Mouse (Mus musculus) retina, adult 2 months (tissue): ENCODE measurements around the gene Syn2.

Experiments used
- DNase-seq: peaks from one replicate; pipeline ENCODE4 v3.0.0-alpha.2; 2012; ENCODE audit warnings: low read depth, low spot score

The Syn2 gene

DNA sequence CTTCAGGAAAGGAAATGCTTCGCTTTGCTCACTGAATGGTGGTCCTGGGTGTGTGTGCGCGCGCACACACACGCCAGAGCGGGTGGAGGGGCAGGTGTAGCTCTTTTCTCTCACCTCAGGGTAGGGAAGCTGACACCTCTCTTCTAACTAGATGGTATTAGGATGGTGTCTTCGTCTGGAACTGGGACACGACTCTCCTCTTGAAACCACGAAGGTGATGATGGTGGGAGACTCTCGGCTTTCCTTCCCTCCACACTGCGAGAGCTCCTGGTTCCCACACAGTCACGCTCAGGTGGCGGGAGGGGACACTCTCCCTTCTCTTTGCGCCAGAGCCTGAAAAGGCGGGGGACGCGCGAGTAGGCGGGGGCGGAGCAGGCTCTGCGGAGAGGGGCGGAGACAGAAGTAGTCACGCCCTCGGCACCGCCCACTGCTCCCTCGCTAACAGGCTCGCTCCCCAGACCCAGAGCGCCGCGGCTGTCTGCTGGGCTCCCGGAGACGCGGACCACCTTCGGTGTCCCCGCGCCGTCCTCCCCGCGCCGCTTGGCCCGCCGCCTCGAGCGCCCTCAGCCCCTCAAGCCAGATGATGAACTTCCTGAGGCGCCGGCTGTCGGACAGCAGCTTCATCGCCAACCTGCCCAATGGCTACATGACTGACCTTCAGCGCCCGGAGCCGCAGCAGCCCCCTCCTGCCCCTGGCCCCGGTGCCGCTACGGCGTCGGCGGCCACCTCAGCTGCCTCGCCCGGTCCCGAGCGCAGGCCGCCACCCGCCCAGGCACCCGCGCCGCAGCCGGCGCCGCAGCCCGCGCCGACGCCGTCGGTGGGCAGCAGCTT is at the start of gene Syn2:
Gene Syn2 (plus strand): TSS at position 402 of the 831 bp plus-strand sequence.
- peak; percentile 40 for DNase-seq

DNA sequence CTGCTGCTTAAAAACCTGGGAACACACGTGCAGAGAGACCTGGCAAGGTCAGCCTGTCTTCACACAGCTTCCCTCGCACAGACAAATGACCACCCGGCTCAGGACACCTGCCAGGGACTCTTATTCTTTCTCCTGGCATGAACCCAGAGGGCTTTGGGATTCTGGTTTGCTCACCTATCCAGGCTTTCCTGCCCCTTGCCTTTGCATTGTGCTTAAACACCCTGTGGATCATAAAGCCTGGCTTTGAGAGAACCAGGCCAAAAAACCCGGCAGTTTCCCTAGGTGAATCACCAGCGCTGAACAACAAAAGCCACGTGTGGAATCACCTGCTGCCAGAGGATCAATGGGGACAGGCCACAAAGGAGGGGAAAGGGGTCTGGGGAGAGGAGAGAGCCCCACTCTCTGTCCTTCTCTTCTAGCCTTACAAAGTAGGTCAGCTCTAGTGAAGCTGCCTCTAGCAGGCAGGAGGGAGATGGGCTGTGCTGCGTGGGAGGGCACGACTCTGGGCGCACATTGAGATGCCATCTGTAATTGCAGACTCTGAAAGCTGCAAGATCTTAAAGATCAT is 49.3 kb upstream of the Syn2 start:
- DNase-seq, result no peak

DNA sequence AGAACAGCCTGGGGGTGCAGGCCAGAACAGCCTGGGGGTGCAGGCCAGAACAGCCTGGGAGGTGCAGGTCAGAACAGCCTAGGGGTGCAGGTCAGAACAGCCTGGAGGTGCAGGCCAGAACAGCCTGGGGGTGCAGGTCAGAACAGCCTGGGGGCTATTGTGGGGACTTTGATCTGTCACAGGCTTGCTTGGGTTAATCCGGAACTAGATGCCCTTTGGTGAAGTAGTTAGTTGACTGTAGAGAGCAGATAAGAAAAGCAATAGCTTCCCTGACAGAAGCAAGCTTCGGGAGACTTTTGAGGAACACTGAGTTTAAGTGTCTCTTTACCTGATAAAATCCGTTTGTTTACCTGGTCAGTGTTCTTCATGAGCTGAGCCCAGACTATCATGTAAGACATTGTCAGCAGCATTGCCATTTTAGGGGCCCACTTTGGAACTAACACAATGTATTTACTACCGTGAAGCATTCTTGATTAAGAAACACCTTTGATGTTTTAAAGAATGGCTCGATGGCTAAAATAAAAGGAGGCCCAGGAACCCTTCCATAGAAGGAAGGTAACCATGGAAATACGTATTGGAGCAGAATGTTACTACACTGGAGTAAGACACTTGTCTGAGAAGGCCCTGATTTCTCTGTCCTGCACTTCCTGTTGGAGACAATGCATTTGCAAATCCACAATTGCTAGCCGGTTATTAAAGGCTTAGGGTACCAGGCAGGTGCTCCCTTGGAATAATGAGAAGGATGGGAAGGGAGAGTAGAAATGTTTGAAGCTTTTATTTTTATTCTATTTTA is 46.2 kb upstream of the Syn2 start:
- DNase-seq, result no peak

GRCm38 (mm10) chr6:115091737-115092136 is 43.0 kb upstream of the Syn2 start:
- DNase-seq, result no peak

GRCm38 (mm10) chr6:115102542-115102941 is 32.2 kb upstream of the Syn2 start:
- no peak for DNase-seq

DNA sequence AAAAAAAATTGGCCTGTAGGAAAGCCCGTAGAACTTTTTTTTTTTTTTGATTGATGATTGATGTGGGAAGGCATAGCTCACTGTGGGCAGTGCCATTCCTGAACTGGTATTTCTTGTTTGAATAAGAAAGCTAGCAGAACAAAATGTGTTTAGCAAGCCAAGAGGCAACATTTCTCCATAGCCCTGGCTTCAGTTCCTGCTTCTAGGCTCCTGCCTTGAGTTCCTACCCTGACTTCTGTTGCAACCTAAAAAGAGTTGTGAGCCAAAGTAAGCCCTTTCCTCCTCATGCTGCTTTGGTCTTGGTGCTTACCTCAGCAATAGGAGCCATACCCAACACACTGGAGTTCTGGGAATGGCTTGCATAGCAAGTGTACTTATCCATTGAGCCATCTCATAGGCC is 23.3 kb upstream of the Syn2 start:
- DNase-seq, result no peak

DNA sequence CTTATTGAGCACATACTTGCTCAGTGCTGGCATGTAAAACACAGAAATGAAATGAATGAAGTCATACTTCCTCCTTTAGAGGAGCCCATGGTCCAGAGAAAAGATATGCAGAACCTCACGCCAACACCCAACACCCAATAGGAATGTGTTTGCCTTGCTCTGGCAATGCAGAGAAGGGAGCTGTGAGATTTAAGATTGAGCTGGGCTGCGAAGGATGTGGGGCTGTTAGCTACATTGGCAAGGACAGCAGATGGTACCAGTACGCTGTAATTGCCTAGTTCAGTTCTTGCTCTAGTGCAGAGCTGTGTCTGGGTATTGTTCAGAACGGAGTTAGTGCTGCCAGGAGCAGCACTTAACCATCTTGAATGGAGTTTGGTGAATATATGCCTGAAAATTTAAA is 12.5 kb upstream of the Syn2 start:
- no peak for DNase-seq

DNA sequence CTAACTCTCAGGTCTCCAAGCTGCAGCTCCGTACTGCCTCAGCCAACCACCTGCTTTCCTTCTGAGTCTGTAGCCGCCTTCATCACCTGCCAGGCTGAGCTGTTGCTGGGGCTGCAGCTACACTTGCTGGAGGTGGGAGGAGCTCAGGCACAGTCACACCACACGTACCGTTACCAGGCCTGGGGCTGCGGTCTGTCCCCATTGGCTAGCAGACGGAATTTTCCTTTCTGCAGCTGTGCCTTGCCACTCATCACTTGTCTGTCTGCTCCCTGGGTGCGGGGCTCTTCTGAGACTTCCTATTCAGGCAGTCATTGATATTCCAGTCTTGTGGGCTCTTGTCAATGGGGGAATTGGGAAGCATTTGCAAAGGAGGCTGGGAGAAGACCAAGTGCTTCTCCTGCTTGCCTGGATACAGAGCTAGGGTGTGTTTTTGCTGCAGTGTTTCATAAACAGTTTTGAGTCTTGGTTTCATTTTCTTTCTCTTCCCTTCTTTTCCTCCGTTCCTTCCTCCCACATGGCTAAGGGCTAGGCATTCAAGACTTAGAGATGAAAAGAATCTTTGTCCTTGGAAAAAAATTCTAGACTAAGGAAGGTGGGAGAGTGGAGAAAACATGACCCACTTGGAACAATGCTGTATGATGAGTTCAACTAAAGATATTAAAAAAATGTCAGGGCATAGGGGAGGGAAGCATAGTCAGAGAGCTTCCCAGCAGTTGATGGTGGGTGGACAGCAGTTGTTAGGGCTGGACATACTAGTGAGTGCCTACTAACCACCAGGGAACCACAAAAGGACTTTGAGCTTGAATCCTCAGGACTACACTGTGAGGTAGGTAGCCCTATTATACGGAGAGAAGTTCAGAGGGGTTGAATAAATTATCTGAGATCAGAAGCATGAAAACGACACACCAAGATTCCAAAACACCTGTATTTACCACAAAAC is 11.2 kb upstream of the Syn2 start:
- DNase-seq, result no peak

- DNase-seq, result no peak
These were observed 9.9 kb upstream of the Syn2 start for GRCm38 (mm10) chr6:115124675-115125357.

- DNase-seq, result no peak
These were observed 9.4 kb upstream of the Syn2 start for GRCm38 (mm10) chr6:115125358-115125720.

DNA sequence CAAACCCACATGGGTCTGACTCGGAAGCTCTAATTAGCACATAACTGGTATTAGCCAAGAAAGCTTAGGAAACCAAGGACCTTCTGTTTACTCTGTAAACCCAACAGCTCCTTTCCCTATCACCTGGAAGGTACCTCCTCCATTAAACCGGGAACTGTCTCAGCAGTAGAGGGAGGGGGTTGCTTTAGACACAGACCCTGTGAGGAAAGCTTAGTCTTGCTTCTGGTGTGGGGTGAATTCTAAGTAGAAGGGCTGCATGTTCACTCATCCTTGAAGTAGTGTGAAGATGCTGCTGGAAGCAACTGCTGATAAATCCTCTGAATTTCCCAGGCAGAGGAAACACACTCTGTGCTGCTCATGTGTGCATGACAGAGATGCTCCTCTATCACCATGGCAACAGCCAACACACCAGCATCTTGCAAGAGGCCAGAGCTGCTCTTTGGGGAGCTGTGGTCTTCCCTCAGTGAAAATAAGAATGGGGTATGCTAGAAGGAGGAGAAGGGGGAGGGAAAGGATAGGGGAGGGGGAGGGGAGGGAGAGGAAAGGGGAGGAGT is 8.4 kb upstream of the Syn2 start:
- DNase-seq, result no peak

DNA sequence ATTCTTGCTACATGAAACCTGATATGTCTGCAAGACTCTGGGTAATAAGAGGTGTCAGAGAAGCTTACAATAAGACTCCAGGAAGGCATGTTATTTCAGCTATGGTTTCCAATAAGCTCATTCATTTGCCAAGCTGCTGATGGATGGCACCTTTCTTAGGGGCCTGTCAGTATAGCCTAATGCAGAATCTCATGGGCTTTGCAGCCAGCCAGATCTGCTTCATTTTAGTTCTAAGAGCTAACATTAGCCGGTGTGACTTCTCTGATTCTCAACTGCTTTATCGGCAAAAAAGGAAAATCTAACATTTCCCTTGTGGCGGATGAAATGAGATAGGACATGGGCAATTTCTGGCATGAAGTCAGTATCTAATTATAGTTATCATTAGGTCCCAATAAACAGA is 7.9 kb upstream of the Syn2 start:
- no peak for DNase-seq

DNA sequence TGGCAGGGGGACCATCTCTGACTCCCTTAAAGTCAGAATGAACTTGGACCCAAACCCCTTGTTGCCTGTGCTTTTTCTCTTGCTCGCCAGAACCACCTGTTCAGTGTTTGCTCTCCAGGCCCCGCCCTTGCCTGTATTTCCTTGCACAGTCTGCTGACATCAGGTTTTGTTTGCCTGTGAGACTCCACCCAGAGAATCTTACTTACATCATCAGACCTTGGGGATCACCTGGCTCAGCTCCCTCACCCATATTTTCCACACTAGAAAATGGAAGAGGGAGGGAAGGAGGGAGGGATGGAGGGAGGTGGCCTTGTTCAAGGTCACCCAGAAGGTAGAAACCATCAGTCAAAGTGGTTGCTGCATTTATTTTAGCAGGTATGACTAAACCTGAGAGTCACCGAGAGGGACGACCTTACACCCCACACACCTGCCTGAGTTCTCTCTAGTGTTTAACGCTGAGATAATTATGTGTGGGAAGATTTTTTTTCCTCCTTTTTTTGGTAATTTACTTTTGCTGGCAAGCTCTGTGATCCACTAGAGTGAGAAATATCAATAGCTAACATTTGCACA is 7.4 kb upstream of the Syn2 start:
- DNase-seq, result no peak

- no peak for DNase-seq
These were observed 589 bp downstream of the Syn2 start for GRCm38 (mm10) chr6:115135332-115135649.

DNA sequence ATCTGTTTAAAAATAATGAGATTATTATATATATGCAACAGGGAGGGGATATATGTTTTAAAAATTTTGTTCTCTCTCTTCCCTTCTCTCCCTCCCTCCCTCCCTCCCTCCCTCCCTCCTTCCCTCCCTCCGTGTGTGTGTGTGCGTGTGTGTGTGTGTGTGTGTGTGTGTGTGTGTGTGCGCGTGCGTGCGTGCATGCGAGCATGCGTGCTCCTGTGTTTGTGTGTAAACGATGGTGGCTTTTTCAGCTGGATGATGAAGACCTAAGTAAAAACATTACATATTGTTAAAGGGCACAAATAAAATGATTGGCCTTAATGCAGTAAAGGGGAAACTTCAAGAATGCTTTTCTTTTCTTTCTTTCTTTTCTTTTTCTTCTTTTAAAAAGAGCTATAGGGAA is 1.5 kb downstream of the Syn2 start:
- no peak for DNase-seq

- no peak for DNase-seq
These were observed 6.7 kb downstream of the Syn2 start for GRCm38 (mm10) chr6:115141446-115141845.

DNA sequence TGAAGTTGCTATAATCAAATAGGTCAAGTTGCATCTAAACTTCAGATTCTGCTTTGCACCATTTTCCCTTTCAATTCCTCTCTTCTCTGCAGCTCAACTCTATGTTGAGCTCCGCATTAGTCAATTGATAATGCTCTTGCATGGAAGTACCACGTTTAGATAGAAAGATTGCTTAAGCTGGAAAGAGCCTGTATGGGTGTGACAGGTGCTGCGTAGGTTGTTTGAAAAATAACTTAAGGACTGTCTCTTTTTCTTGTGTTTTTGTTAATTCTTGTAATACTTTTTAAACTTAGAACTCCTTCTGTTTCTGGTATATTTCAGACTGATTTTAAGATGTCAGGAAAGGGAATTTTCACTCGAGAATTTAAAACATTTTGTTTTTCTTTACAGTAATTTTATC is 26.5 kb downstream of the Syn2 start:
- no peak for DNase-seq

DNA sequence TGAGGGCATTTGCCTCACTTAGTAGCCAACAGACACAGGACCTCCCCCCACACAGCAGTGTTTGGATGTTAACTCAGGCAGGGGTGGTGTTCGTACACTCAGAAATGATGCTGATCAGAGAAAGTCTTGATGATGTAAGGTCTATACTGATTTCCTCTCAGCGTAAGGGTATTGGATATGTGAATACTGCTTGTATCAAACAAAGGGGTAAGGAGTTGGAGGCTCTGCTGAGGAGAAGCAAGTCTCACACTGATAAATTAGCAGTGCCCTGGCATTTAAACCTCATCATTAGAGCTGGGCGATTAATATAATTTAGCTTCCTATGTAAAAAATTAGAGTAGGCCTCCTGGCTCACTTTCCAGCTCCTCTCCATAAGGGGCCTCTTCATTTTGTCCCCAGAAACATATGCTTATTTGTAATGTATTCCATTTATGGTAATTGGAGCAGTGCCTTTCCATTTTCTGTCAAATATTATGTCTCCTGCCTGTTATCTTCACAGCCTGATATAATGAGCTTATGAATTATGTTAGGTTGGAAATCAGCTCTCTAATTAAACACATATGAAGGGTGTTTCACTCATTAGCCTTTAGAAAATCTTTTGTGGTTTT is 31.3 kb downstream of the Syn2 start:
- no peak for DNase-seq

DNA sequence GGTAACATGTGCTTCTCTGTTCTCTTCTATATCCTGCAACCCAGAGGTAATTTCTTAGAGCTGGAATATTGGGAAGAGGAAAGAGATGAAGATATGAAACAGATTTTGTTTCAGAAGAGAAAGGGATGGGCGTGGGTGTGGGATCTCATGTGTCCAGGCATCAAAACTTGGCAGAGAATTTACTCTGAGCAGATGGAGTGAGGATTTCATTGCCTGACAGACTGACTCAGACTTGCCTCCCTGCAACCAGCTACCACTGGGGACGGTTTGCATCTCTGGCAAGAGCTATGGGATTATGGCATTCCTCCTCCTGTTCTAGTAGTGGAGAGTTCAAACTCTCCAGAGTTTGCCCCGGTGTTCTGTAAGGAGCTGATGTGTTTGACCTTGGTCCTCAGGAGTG is 34.2 kb downstream of the Syn2 start:
- no peak for DNase-seq

GRCm38 (mm10) chr6:115169518-115169917 is 34.8 kb downstream of the Syn2 start:
- DNase-seq, result no peak
